Mouse (Mus musculus) T-cell, adult 2 months (primary cell): ENCODE results near the gene Babam1.
A peak's percentile ranks its signal among the peaks of the same experiment; 100 is the strongest.

Experiments
- DNase-seq: peaks from one replicate; pipeline ENCODE4 v3.0.0; 2022; ENCODE audit warnings: low spot score

Babam1 gene

DNA sequence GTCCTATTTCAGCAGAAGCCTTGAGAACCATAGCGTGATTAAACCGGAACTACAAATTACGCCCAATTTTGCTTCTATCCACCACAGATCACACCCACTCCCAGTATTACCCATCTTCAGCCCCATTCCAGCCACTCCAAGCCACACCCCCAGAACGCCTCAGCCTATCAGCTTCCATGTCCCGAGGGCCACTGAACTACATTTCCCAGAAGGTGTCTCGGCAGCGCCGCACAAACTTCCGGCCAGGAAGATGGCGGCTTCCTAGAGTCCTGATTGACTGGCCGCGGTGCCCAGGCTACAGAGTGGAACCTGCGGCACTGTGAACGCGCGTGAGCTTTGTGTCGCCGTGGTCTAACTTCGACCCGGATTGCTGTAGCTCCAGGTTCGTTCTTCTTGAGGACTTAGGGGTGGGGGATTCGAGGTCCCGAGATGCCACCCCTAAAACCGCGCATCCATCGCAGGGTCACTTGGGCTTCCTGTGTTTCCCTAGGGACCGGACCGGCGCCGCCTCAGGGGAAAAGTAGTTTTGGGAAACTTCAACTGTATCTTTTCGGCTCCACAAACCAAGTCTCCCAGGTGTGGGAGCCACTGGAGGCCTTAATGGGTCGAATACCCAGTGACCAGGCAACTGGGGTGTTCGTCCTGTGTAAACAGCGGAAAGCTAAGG lies at the start of gene Babam1:
Babam1 (plus strand) TSS at position 223 of the 667 bp plus-strand sequence.
- DNase-seq = peak; percentile 90

DNA sequence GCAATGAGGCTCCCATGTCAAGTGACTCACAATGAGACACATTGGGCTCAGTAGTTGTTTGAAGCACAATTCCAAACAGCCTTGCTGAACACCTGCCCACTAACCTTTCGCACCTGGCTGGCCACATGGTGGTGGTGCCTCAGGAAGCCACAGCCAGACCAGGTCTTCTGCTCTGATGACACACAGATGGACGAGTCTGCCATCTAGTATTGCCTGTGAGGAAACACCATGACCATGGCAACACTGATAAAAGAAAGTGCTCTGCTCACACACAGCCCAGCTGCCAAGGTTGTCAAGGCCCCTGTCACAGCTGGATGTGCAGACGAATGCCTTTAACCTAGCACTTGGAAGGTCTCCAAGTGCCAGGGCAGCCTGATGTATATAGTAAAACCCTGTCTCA lies 45.5 kb upstream of the Babam1 start:
- DNase-seq = no peak

DNA sequence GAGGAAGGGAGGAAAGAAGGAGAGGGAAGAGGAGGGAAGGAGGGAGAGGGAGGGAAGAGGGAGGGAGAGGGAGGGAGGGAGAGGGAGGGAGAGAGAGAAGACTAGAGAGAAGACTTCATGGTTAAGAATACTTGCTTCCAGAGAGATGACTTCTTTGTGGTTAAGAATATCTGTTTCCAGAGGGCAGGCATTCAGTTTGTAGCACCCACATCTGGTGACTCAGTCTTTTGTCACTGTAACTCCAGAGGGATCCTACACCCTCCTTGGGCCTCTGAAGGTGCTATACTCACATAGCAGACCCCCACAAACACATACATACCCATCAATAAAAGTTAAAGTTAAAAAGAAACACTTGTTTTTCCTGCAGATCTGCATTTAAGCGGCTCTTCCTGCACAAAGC lies 45.1 kb upstream of the Babam1 start:
- DNase-seq = no peak

DNA sequence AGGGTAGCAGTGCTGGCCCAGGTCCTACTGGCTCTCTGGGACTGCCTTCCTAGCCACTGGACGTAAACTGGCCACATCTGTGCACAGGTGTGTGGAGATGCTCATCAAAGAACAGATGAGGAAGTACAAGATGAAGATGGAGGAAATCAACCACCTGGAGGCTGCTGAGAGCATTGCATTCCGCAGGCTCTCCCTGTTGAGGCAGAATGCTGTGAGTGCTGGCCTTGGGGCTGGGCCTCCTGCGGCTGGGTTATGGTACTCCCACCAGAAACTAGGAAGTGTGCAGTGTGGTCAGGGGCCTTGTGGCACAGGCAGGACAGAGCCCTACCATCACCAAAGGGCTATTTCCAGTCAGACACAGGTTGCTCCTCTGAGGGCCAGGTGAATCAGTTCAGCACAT lies 38.6 kb upstream of the Babam1 start:
- DNase-seq = no peak

DNA sequence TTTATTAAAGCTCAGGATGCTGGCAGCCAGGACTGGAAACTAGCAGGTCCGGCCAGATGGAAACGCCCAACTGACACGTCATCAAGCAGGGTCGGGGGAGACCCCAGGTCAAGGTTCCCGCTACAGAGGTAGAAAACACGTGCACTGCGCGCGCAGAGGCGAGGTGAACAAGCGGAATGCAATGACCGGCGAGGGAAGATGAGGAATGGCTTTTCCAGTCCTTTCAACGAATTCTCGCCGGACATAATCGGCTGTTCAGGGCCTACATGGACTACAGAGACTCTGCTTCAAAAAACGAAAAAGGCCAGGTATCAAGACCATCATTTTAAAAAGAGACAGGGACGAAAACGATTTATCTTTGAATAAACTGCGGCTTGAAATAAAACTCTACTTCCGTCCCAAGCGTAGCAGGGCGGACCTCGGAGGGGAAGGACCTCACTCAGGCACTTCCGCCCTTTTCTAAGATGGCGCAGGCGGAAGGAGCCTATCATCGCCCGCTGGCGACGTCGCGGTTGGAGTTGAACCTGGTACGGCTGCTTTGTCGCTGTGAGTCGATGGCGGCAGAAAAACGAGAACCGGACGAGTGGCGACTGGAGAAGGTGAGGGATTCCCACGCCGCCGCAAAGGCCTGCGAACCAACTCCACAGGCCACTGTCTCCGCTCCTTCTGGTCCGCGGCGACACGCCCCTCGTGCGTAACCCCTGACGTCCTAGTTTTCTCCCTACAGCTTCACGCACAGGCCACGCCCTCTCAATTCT lies 29.7 kb upstream of the Babam1 start, which contains the start of gene Use1:
Use1 (plus strand) TSS at position 78 of the 758 bp plus-strand sequence.
- peak; percentile 89 for DNase-seq

DNA sequence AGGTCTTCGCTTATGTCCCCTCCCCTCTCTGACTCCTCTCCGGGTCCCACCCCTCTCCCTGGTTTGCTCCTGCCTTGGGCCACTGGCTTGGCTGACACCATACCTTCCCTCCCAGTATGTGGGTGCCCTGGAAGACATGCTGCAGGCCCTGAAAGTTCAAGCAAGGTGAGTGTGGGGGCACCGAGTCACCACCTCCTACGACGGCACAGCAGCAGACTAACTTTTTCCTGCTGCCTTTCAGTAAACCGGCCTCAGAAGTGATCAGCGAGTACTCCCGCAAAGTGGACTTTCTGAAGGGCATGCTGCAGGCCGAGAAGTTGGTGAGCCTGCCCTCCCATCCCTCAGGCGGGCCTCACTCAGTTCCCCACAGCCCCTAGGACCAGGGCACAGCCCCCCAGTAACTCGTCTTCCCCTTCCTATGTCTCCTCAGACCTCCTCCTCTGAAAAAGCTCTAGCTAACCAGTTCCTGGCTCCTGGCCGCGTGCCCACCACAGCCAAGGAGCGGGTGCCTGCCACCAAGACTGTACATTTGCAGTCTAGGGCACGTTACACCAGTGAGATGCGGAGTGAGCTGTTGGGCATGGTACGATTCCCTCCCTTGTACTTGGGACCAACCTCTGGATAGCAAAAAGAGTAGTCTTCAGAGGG lies 29.0 kb upstream of the Babam1 start:
- DNase-seq = no peak

DNA sequence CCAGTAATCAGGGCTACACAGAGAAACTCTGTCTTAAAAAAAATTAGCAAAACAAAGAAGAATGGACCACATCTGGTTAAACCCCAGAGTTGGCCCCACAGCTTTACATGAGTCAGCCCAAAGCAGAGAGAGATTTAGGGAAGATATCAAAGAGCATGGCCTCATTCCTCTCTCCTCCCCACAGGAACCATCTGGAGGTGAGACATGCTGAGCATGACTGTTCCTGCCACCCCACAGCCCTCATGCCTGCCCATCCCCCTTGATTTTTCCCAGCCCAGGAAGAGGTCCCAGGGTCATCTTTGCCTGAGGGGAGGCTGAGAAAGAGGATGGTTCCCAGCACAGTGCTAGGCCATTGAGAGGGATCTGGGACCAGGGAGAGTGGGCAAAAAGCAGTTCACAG lies 28.3 kb upstream of the Babam1 start:
- no peak for DNase-seq

DNA sequence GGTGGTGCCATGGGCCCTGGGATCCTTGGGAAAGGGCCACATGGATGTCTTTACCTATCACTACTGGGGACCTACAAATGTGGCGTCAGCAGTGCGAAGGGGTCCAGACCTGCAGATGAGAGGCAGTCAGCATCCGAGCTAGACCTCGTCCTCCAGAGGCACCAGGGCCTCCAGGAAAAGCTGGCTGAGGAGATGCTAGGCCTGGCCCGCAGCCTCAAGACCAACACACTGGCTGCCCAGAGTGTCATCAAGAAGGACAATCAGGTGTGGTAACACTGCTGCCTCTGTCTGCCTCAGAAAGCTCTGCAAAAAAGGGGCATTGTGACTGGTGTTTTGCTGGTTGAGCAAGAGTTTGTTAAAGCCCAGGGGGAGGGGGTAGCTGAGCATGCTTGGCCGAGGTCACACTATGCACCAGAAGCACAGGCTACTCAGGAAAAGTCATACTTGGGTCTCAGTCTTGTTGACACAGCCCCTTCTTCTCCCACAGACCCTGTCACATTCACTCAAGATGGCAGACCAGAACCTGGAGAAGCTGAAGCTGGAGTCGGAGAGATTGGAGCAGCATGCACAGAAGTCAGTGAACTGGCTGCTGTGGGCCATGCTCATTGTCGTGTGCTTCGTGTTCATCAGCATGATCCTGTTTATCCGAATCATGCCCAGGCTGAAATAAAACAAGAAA lies 27.5 kb upstream of the Babam1 start:
- no peak for DNase-seq

DNA sequence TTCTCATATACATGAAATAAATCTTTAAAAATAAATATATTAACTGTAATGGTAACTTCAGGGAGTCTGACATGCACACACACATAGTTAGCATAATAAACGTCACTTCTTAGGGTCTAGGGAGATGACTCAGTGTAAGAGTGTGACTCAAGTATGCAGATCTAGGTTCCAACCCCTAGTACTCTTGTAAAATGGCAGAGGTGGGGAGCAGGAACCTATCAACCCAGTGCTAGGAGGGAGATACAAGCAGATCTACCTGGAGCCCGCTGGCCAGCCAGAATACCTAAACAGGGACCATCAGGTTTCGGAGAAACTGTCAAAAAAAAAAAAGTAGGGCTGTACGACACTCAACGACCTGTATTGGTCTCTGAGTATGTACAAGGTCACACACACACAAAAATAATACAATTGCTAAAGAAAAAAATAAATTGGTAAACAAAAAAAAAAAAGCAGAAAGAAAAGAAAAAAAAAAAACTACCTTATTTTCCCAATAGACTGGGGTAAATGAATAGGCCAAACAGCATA lies 25.9 kb upstream of the Babam1 start:
- no peak for DNase-seq

DNA sequence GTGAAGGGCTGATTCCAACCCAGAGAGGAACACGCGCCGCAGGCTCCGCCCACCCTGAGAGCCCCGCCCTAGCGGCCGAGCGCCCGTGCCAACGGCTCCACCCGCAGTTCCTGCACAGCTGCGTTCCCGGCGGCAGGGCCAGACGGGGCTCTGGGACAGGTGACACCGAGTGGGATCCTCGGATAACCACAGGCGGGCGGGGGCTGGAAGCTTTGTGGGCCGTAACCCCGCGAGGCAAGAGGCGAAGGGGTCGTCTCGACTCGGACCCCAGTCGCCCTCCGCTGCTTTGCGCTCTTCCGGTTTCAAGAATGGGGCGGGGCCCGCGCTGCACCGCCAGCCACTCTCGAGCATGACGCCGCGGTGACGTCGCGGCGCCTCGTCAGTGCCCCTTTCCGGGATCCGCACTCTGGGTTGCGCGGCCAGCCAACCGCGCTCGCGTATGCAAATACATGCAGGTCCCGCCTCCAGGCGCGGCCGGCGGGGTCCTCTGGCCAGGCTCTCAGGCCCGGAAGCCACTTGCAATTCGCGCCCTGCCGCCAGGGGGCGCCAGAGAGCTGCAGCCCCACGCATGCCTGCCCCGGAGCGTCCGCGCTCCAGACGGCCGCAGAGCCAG lies 25.3 kb upstream of the Babam1 start, which contains the start of gene Ocel1:
Ocel1 (plus strand) TSS at position 63 of the 613 bp plus-strand sequence.
- DNase-seq = peak; percentile 99

DNA sequence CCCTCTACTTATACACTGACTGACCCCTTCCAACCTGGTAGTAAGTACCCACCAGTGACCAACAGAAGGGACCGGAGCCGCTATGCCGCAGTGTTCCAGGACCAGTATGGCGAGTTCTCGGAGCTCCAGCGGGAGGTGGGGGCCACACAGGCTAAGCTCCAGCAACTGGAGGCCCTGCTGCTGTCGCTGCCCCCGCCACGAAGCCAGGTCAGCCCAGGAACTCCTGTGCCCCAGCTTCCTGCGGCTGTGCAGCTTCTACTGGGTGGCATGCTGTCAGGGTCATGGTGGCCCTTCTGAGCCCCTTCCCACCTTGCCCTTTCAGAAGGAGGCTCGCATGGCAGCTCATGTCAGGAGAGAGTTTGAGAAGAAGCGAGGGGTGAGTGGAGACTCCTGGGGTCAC lies 24.2 kb upstream of the Babam1 start:
- DNase-seq = no peak

DNA sequence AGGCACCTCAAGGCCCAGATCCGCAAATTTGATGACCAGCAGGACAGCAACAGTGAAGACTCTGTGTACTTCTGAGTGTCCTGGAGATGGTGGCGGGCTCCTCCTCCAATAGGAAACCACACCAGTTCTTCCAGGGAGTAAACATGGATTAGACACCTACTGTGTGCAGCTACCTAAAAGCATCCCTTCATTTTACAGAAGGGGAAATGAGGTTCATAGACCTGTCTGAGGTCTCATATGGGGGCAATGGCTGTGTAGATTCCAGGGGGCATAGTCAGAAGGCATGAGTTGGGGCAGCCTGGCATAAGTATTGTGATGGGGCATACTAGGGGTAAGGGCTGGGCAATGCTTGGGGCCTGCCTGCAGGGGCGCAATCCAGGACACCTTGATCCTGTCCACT lies 23.7 kb upstream of the Babam1 start:
- no peak for DNase-seq

DNA sequence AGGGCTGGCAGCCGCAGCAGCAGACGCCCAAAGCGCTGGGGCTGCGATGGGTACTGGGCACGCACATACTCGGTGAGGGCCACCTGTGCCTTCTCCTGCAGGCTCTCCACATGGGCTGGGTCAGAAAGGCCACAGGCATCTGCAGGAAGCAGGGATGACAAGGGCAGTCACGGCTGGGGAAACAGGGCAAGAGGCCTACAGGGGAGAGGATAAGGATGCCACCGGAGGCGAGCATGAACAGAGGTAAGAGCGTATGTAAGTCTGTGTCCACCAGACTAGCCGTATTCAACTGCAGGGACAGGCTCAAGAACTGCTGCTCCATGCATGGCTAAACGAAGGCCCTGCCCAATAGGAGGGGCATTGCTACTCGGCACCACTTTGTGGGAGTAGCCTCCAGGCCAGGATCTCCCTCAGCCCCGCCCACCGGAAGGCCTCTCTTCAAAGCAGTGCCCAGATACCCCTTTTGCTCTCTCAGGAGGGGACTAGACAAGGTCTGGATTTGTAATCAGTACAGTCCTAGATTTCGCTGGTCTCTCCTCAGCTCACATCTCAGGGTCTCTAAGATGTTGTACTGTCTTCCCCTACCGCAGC lies 21.9 kb upstream of the Babam1 start:
- no peak for DNase-seq

DNA sequence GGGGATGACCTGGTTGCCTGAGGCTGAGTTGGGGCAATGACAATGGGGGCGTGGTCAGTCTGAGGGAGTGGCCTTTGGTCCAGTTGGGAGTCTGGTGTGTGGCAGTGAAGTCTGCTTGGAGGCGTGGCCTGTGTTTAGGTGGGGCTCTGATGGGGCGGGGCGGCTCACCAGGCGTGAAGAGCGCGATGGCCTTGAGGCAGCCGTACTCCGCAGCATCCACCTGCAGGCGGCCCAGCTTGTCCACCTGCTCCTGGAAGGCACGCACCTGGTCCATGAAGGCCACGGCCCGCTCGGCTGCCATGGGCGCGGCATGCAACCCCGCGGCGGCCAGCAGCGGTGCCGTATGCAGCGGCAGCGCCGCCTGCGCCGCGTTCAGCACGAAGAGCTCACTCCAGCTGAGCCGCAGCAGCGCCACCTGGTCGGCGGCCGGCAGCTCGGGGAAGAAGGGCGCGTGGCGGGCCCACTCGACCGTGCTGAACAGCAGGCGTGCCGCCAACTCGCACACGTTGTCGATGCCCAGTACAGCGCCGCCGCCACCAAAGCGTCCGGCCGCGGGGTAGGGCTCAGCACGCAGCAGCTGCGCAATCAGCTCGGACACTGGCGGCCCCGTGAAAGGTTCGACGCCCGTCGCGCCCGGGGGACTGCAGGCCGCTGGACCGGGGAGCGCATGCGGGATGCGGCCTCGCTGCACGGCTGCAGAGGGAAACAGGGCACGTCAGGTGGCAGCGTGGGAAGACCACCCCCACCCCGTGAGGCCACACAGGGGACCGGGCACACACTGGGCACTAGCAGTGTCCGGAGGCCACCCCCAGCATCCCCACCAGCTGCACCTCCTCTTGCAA lies 20.9 kb upstream of the Babam1 start:
- no peak for DNase-seq

DNA sequence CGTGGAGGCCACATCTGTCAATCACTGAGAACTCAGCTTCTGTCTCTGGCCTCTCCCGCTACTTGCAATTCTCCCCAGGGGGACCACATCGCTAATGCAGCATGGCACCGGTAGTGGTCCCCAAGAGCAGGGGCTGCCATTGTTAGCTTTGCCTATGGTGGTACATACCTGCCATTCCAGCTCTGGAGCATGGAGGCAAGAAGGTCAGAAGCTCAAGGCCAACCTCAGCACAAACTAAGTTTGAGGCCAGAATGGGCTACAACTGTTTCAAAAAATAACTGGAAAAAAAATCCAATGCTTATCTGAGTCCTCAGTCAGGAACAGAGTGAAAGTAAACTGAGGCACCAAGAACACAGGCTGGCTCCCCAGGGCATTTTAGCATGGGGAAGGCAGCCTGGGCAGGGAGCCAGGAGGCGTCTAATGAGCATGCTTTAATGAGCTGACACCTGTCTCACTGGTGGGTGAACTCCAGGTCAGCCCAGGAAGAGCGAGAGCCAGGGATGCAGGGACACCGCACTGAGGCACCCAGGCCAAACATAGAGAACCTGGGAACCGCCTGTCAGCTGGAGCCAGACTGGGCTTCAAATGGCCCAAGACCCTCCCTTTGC lies 20.1 kb upstream of the Babam1 start:
- no peak for DNase-seq

DNA sequence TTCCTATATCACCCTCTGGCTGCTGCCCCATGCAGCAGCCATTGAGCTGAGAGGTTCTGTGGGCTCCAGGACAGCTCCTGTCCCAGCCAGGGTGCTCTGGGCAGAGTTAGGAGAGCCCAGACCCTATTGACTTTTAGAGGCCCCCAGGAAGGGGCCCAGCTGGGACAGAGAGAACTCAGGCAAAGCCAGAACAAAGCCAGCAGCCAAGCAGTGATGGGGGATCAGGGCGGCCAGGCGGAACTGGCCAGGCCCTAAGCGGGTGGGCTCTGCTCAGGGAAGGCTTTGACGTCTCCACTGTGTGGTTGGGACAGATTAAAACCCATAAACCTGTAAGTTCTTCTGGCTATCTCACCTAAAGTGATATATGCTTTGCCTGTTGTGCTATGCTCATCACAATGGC lies 17.7 kb upstream of the Babam1 start:
- DNase-seq = no peak

DNA sequence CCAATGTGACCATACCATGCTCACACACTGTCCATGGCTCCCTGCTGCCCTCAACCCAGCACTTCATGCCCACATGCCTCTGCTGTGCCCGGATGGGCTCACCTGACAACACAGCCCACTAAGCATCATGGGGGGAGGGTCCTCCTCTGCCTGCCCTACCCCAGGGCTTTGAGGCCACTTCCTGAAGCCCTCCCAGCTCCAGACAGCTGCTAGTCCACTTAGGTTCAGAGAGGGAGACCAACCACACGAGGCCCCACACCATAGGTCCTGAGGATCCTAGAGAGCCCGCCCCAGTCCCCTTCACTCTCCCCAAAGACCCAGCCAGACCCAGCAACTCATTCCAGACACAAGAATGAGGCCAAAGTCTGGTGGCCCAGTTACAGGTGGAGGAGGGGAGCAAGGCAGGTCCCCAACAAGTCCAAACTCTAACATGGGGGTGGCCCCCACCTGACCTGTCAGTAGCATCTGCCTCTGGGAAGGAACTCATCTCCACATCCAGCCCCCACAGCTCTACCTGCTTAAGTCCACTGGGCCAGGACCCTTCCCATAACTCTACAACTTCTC lies 17.1 kb upstream of the Babam1 start:
- DNase-seq = no peak

DNA sequence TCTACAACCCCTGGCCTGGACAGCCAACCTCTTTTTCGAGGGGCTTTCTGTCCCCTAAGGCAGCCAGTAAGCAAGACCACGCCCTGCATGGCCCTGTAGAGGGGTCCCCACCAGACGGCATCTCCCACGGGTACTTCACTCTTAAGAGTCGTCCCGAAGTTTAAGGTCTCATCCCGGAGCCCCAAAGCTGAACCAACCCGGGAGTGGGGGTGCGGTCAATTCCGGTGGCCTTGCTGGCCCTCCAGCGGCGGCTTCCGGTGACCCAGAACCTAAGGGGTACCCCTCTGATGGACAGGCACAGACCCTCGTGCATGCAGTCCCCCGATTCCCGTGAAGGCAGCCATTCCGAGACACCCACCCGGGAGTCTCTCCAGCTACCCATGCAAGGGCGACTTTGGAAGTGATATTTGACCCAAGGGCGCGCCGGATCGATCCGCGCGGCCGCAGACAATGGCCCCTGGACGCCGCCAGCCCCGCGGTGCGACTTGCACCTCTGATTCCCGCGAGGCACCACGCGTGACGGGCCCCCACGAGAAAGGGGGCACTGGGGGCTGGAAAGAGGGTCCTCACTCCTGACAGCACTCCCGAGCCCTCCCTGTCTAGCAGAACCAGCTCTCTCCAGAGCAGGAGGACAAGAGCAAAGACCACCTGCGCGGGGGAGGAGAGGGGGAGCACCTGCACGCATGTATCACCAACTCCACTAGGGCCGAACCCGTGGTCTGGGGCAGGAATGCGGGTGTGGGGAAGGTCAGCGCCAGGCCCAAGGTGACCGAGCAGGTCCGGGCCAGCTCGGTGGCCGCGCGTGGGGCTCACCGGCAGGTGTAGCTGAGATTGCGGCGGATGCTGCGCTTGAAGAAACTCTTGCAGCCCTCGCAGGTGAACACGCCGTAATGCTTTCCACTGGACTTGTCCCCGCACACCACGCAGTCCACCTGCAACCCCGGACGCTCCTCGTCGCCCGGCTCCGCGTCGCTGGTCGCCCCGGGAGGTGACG lies 16.2 kb upstream of the Babam1 start:
- DNase-seq = no peak
